Mouse (Mus musculus) midbrain, embryonic 16.5 days (tissue): ENCODE data around the gene Klc4. TPM values are rescaled to one million over a fixed set of nuclear protein-coding genes. Genes with fewer than 3 reads are reported as not detected.

Source experiments
- ATAC-seq: fragments of 200-750 bp; cut with Nextera tagmentation; 2 replicates; pipeline ENCODE4 v1.8.0; 2017; ENCODE audit warnings: moderate TSS enrichment
- H3K27ac ChIP-seq: fragments of 300-500 bp; sonication (generic); 2 replicates; pipeline ENCODE4 v1.5.1; 2014; ENCODE audit warnings: mild to moderate bottlenecking, low read length, mixed read lengths
- H3K27me3 ChIP-seq: fragments of 300-500 bp; sonication (generic); 2 replicates; pipeline ENCODE4 v1.6.1; 2014; ENCODE audit warnings: low read depth, low read length, mixed read lengths; ENCODE audit not compliant: control insufficient read depth, insufficient read depth
- H3K36me3 ChIP-seq: fragments of 300-500 bp; sonication (generic); 2 replicates; pipeline ENCODE4 v1.6.1; 2014; ENCODE audit warnings: mild to moderate bottlenecking, low read length, moderate library complexity, mixed read lengths; ENCODE audit not compliant: control insufficient read depth, insufficient read depth
- H3K4me1 ChIP-seq: fragments of 300-500 bp; sonication (generic); 2 replicates; pipeline ENCODE4 v1.6.1; 2014; ENCODE audit warnings: mild to moderate bottlenecking, low read length, mixed read lengths; ENCODE audit not compliant: control insufficient read depth, insufficient read depth
- H3K4me2 ChIP-seq: fragments of 300-500 bp; sonication (generic); 2 replicates; pipeline ENCODE4 v1.6.1; 2014; ENCODE audit warnings: mild to moderate bottlenecking, low read length, mixed read lengths
- H3K4me3 ChIP-seq: fragments of 300-500 bp; sonication (generic); 2 replicates; pipeline ENCODE4 v1.5.1; 2014; ENCODE audit warnings: low read depth, mild to moderate bottlenecking, low read length, moderate library complexity, mixed read lengths
- H3K9ac ChIP-seq: fragments of 300-500 bp; sonication (generic); 2 replicates; pipeline ENCODE4 v1.6.1; 2014; ENCODE audit warnings: low read depth, low read length, mixed read lengths
- H3K9me3 ChIP-seq: fragments of 300-500 bp; sonication (generic); replicated peaks from 2 replicates; pipeline ENCODE4 v1.6.1; 2014; ENCODE audit warnings: mild to moderate bottlenecking, low read length, mixed read lengths; ENCODE audit not compliant: control insufficient read depth, poor library complexity, severe bottlenecking
- WGBS: fragments of 180-500 bp; shearing (Covaris S2); extraction: QIAGEN DNeasy Blood & Tissue Kit; methylation state at CpG from one replicate; pipeline ENCODE4 v1.1.7; 2014; 5-methylcytosine and 5-hydroxymethylcytosine counted together
- polyA plus RNA-seq: library from polyadenylated mRNA; unstranded; fragments of >200 nt; fragmentation: Nextera tagmentation; extraction: Ambion mirVana; gene quantifications from 2 replicates; pipeline ENCODE4 v1.2.1, GENCODE M21; 2015

Klc4 gene
- polyA plus RNA-seq, 1 experiment from 2014 or later: 32.4 TPM

- H3K9me3 ChIP-seq: no peaks in the 10 kb centered on the region
- 0 out of 2 replicates have a peak, but pooled peaks have one; percentile 33 for ATAC-seq
- H3K4me2 ChIP-seq: peak overlapping the region; percentile 27
- H3K4me3 ChIP-seq: no peak overlapping the region; the same call in 1 of the 2 replicates
- peak overlapping the region; percentile 66 for H3K27ac ChIP-seq
- H3K27me3 ChIP-seq: no peaks in the 10 kb centered on the region
- H3K36me3 ChIP-seq: no peaks in the 10 kb centered on the region
- peaks cover 32% of the 10 kb centered on the region for H3K4me1 ChIP-seq
- 7% methylated on average over 27 of the region's 27 CpGs for WGBS
- peak overlapping the region; percentile 49 for H3K9ac ChIP-seq
Observed at GRCm38 (mm10) chr17:46618769-46619682, 26.8 kb downstream of the Klc4 start.

GRCm38 (mm10) chr17:46618394-46618768, 27.4 kb downstream of the Klc4 start:
- Histone ChIP-seq H3K4me2 (peak overlapping the region; percentile 27; the same call in 1 of the 2 replicates), H3K27me3 (no peaks in the 10 kb centered on the region), H3K9me3 (no peaks in the 10 kb centered on the region), H3K4me1 (peaks cover 29% of the 10 kb centered on the region), H3K36me3 (no peaks in the 10 kb centered on the region), H3K4me3 (no peak overlapping the region), H3K27ac (peak overlapping the region; percentile 66), H3K9ac (peak overlapping the region; percentile 49; the same call in 1 of the 2 replicates)
- WGBS: 13% methylated on average over 6 of the region's 6 CpGs
- no peak for ATAC-seq

DNA sequence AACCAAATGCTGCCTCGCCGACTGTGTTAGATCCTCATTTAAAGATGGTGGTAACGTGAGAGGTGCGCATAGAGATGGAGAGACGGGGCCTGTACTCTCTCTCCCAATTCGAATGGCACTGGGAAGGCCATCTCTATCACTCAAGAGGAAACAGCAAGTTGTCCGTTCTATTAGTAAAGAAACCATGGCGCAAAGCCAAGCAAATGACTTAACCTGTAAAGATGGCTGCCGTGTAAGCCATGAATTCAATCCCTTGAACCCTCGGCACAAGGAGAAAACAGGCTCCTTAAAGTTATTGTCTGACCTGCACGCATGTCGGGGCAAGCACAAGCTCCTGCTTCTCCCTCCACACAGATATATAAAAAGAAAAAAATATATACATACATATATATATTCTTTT, 28.0 kb downstream of the Klc4 start:
- ATAC-seq: no peak
- Histone ChIP-seq H3K36me3 (no peaks in the 10 kb centered on the region), H3K27me3 (no peaks in the 10 kb centered on the region), H3K9me3 (no peaks in the 10 kb centered on the region), H3K27ac (no peak overlapping the region), H3K4me1 (peaks cover 32% of the 10 kb centered on the region), H3K4me3 (no peak overlapping the region), H3K9ac (no peak overlapping the region), H3K4me2 (no peak overlapping the region)
- 72% methylated on average over 12 of the region's 12 CpGs for WGBS

DNA sequence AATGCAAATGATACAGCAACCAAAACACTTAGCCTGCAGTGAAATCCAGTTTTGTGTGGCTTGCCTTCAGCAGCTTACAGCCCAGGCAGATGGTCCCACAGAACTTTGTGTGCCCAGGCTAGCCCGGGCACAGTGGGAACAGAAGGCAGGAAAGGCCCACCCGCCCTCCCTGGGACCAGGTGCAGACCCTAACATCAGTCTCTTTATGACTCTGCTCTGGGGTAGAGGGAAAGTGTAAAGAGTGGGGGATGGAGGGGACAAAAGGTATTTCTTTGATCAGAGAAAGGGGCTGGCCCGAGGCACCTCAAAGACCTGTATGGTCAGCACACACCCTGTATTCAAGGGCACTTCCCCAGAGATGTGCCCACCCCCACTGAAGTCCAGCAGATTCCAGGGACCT, 32.6 kb downstream of the Klc4 start:
- 68% methylated on average over 3 of the region's 3 CpGs for WGBS
- no peak for ATAC-seq
- H3K27ac ChIP-seq: no peak overlapping the region

DNA sequence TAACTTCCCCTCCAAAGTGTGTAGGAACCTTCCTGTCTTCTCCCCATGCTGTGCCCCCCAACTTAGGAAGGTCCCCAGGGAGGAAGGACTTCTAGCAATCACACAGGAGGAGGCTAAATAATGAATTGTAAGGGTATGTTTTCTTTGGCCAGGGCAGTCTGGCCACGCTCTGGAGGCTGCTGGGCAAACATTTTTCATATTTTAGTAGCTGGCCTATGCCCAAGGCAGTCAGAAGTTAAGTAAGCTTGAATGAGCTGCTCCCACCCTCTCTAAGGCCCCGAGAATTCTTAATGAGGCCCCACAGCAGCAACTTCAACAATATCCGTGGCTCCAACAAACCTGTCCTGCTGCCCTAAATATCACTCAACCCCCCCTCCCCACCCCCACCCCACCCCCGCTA, 33.0 kb downstream of the Klc4 start:
- Histone ChIP-seq H3K4me1 (peaks cover 8% of the 10 kb centered on the region; the same call in 1 of the 2 replicates), H3K36me3 (no peaks in the 10 kb centered on the region)
- 41% methylated on average over 4 of the region's 4 CpGs for WGBS

More for the DNA sequence above, 32.6 kb downstream of the Klc4 start:
- no peaks in the 10 kb centered on the region for H3K9me3 ChIP-seq
- H3K27me3 ChIP-seq: no peaks in the 10 kb centered on the region
- peaks cover 12% of the 10 kb centered on the region for H3K4me1 ChIP-seq
- H3K4me2 ChIP-seq: no peak overlapping the region
- H3K4me3 ChIP-seq: no peak overlapping the region
- H3K9ac ChIP-seq: no peak overlapping the region
- H3K36me3 ChIP-seq: no peaks in the 10 kb centered on the region

DNA sequence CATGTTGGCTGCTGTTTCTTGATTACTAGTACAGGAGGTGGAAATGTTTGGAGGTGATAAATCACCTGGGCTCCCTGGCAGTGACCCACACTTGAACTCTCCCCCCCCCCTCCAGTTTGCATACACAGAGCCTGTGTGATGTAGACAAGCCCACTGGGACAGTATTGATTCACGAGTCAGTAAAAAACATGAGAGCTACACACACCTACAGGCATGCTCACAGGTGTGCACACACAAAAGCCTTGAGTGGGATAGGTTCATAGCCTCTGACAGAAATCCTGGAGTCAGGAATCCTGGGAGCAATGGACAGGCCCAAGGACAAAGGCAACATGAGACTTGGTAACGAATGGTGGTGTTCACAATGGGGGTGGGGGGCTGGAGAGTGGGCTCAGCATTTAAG, 33.6 kb downstream of the Klc4 start:
- Histone ChIP-seq H3K27ac (no peak overlapping the region), H3K9me3 (no peaks in the 10 kb centered on the region), H3K4me2 (no peak overlapping the region), H3K4me1 (peaks cover 8% of the 10 kb centered on the region; the same call in 1 of the 2 replicates), H3K4me3 (no peak overlapping the region), H3K36me3 (no peaks in the 10 kb centered on the region), H3K9ac (no peak overlapping the region), H3K27me3 (no peaks in the 10 kb centered on the region)
- ATAC-seq: no peak
- WGBS: 61% methylated on average over 2 of the region's 2 CpGs

More for the DNA sequence above, 33.0 kb downstream of the Klc4 start:
- H3K4me2 ChIP-seq: no peak overlapping the region
- H3K27ac ChIP-seq: no peak overlapping the region
- no peak overlapping the region for H3K4me3 ChIP-seq
- H3K27me3 ChIP-seq: no peaks in the 10 kb centered on the region
- ATAC-seq: no peak
- no peaks in the 10 kb centered on the region for H3K9me3 ChIP-seq
- H3K9ac ChIP-seq: 0 out of 2 replicates have a peak overlapping the region, but pooled peaks have one; percentile 10

DNA sequence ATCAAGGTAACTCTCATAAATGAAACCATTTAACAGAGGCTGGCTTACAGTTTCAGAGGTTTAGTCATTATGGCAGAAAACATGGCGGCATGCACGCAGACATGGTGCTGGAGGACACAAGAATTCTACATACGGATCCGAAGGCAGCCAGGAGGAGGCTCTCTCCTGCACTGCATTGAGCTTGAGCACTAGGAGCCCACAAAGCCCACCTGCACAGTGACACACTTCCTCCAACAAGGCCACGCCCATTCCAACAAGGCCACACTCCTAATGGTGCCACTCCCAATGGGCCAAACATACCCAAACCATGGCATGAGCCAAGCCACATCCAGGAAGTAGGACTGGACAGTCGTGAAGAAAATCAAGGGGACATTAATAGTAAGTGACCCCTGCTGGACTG, 34.5 kb downstream of the Klc4 start:
- ATAC-seq: no peak
- 95% methylated on average over 6 of the region's 6 CpGs for WGBS

DNA sequence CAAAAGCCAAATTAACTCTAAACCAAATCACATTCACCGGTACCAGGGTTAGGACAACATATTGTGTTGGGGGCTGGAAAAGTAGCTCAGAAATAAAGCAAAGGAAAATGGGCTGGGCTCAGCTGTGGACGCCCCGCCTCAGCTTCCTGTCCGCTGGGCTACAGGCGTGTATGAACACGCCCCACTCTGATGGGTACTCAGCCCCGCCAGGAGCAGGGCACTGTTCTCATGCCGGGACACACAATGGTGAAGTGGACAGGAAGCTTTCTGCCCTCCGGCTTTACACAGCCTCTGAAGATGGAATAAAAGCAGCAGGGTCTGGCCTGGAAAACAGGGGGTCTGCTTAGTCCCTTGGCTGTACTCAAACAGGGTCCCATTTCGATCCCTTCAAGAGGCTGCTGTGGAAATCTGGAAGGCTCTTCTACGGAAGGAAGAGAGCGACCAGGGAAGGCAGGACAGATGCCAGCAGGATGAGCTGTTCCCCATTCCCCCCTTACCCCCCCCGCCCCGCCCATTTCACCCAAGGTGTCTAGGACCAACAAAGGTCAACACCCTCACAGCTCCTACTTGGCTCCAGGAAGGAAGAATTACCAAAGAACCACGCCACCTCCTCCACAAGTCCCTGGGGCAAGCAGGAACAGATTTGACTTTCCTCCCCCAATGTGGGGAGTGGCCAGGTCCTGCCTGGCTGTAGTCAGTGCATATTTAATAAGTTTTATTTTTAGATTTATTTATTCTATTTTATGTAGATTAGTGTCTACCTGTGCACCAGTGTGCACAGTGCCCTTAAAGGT, 35.9 kb downstream of the Klc4 start:
- Histone ChIP-seq H3K4me3 (no peak overlapping the region), H3K9me3 (no peaks in the 10 kb centered on the region), H3K36me3 (no peaks in the 10 kb centered on the region), H3K9ac (no peak overlapping the region), H3K4me2 (no peak overlapping the region), H3K27ac (no peak overlapping the region), H3K27me3 (no peaks in the 10 kb centered on the region), H3K4me1 (peaks cover 14% of the 10 kb centered on the region; the same call in 1 of the 2 replicates)
- ATAC-seq: no peak
- WGBS: 69% methylated on average over 15 of the region's 15 CpGs

More for the DNA sequence above, 34.5 kb downstream of the Klc4 start:
- Histone ChIP-seq H3K4me3 (no peak overlapping the region), H3K27me3 (no peaks in the 10 kb centered on the region), H3K4me1 (peaks cover 5% of the 10 kb centered on the region; the same call in 1 of the 2 replicates), H3K9ac (no peak overlapping the region), H3K9me3 (no peaks in the 10 kb centered on the region), H3K4me2 (no peak overlapping the region), H3K36me3 (no peaks in the 10 kb centered on the region), H3K27ac (no peak overlapping the region)
